Mouse (Mus musculus): Measurements from ENCODE around the gene Lgr4.

GRCm38 (mm10) chr2:109986036-109986785 is 68.8 kb downstream of the Lgr4 start:
- TF ChIP-seq POLR2A (IDR thresholded peaks at IDR 0.05; ENCODE audit: extremely low read depth, insufficient read depth, low read length) = no peak
- no peak for TF ChIP-seq CTCF (IDR thresholded peaks at IDR 0.05; ENCODE audit: low read depth, low read length)

All from liver, adult 2 months (tissue).